8 mouse cellular contexts compared by ENCODE assay signal in the genomic region with DNA sequence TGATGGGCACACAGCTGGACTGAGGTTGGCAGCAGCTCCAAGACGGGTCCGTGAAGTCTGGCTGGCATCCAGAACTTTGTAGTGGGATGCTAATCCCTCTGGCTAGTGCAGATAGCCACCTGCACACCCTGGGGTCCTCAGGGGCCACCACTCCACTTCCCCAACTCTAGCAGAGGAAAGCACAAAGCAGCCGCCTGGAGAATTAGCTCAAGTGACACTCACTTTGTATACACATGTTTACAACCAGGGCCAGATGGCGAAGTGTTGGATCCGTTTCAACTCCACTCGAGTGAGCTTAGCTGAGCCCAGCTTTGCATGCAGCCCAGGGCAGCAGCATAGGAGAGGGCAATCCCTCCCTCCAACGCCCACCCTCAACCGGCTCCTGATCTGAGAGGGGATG.
A peak's percentile ranks its signal among the peaks of the same experiment; 100 is the strongest.
DNase-seq lines count a peak whose midpoint lies in the region; ATAC-seq and TF ChIP-seq lines count a peak whose summit lies in the region.

No protein-coding gene starts in this region.

- no peaks in the 10 kb centered on the region for H3K9me3 ChIP-seq in heart, embryonic 15.5 days (replicated peaks)
- H3K9me3 ChIP-seq in midbrain, embryonic 10.5 days (replicated peaks) = no peaks in the 10 kb centered on the region

- peak overlapping the region; percentile 57 for H3K4me2 ChIP-seq in heart, embryonic 15.5 days

- intact Hi-C loops in gastrocnemius, adult 2 months (cut with DNase I) = no loop called here

- H3K27me3 ChIP-seq in heart, embryonic 15.5 days = peaks cover 67% of the 10 kb centered on the region
- peaks cover 65% of the 10 kb centered on the region for H3K27me3 ChIP-seq in midbrain, embryonic 10.5 days (ENCODE audit: low read depth, poor library complexity, severe bottlenecking)

- 3% methylated on average over 8 of the region's 8 CpGs for WGBS in heart, embryonic 15.5 days
- 16% methylated on average over 8 of the region's 8 CpGs for WGBS in midbrain, embryonic 10.5 days

- peak overlapping the region; percentile 40 for H3K4me3 ChIP-seq in gastrocnemius, adult 2 months
- 0 out of 2 replicates have a peak overlapping the region, but pooled peaks have one; percentile 10 for H3K4me3 ChIP-seq in heart, embryonic 15.5 days
- H3K4me3 ChIP-seq in midbrain, embryonic 10.5 days = 0 out of 2 replicates have a peak overlapping the region, but pooled peaks have one; percentile 10

- no peak overlapping the region for H3K9ac ChIP-seq in heart, embryonic 15.5 days

- peaks cover 23% of the 10 kb centered on the region for H3K4me1 ChIP-seq in heart, embryonic 15.5 days (replicated peaks)
- peaks cover 45% of the 10 kb centered on the region for H3K4me1 ChIP-seq in midbrain, embryonic 10.5 days

- peak; percentile 36 for DNase-seq in gastrocnemius, adult 2 months
- DNase-seq in gastrocnemius, adult 18-20 months (ENCODE audit: low spot score) = no peak
- peak; percentile 60 for DNase-seq in embryo, embryonic 10.5 days (ENCODE audit: low spot score)
- peak; percentile 80 for DNase-seq in layer of hippocampus, adult 9-11 months
- peak; percentile 42 for DNase-seq in midbrain, embryonic 10.5 days (ENCODE audit: low spot score)
- peak; percentile 65 for DNase-seq in telencephalon, adult 2 months (ENCODE audit: low read depth, low spot score)
- no peak for DNase-seq in urinary bladder, adult 18-20 months (ENCODE audit: low spot score in 2 of 2)

- no peak for TF ChIP-seq CTCF in gastrocnemius, adult 2 months (IDR thresholded peaks at IDR 0.05)

- H3K27ac ChIP-seq in gastrocnemius, adult 2 months = 0 out of 2 replicates have a peak overlapping the region, but pooled peaks have one; percentile 28
- H3K27ac ChIP-seq in heart, embryonic 15.5 days = peak overlapping the region; percentile 55
- peak overlapping the region; percentile 74 for H3K27ac ChIP-seq in midbrain, embryonic 10.5 days (replicated peaks)

- no peaks in the 10 kb centered on the region for H3K36me3 ChIP-seq in heart, embryonic 15.5 days
- H3K36me3 ChIP-seq in midbrain, embryonic 10.5 days = no peaks in the 10 kb centered on the region

- ATAC-seq in heart, embryonic 15.5 days (replicated peaks; ENCODE audit: insufficient number of reproducible peaks, insufficient read depth, low FRiP score, low read depth) = peak; percentile 38

Comparison
In these comparisons a context has a peak if more than half of its experiments do, and no peak if none do; other contexts are left out.
1. DNase-seq: peak in gastrocnemius, adult 2 months (single experiment), embryo, embryonic 10.5 days (single experiment), layer of hippocampus, adult 9-11 months (single experiment), midbrain, embryonic 10.5 days (single experiment) and telencephalon, adult 2 months (single experiment); none in gastrocnemius, adult 18-20 months (single experiment) and urinary bladder, adult 18-20 months (0 of 2).
2. Peak in every context shown above with its lines, with median percentiles within 50 percentile points of each other: H3K27ac ChIP-seq and H3K4me3 ChIP-seq.